Mouse (Mus musculus): ENCODE measurements at regions not wholly inside any gene's neighbourhood (a gene's known extent, or its start where the extent isn't known, plus 50 kb on each side); places are given as distances from the start of the nearest gene placed in this dataset.
A peak's percentile ranks its signal among the peaks of the same experiment; 100 is the strongest.

DNA sequence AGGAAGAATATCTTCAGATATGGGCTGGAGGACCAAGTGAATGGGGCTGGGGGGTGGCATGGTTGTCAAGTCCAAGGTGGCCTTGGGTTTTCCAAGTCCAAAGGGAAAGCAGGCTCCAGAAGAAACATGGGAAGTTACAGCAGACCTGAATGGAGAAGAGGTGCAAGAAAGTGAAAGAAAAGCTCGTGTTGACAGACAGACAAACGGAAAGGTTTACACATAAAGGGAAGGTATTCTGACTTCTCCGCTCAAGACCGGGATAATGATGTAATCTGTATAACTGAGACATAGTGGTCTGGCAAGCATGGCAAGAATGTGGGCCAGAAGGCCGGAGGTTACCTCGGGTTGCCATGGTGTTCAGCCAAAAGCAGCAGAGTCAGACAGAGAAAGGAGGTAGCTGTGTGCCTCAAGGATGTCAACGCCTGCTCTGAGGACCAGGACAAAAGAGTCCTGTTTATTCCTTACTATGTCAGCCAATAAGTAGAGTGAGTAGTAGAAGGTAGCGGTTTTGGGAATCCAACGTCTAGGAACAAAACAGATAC is 50.8 kb upstream of the Elk3 start:
- ATAC-seq (ENCODE audit: poor library complexity, severe bottlenecking), result no peak

DNA sequence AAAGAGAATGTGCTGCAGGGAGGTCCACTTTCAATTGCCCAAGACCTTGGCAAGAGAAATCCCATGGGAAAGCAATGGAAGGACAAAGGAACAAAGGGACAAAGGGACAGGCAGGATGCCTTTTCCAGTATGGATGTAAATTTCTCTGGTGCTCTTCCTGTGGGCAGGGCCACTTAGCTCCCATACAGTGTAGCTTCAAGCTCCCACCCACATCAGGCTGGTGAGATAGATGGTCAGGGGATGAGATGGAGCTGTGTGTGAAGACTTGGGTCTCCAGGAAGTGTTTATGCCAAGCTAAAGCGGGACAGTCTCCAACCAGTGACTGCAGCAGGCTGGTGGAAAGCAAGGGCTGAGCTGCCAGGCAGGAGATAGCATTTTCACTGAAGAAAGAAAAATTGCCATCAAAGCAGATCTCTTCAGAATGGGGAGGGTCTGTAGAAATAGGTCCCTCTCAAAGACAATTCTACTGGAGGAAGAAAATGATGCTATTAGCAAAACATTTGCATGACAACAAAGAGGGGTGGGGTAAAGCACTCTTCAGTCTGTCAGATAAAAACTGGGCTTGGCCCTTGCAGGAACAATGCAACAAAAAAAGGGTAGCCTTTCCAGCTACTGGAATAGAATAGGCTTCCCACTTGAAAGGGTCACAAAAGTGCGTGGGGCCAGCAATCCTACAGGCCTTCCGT is 53.3 kb upstream of the Elk3 start:
- no peak for ATAC-seq (ENCODE audit: poor library complexity, severe bottlenecking)

DNA sequence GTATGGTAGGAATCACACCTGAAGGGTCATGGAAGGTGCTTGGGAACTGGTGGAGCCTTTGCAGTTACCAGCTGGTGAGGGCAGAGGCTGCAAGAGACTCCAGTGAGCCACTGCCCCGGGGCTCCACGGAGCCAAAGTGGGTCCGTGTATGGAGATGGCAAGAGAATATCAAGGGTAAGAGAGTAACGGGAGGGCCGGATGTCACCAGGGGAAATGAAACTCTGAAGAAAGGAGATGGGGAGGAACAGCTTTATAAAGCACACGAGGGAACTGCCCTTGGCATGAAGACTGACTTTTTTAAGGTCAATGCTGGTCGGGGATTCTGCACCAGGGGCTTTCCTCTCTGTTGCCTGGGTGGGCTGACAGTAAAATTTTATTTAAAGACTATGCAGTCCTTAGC is 53.9 kb upstream of the Elk3 start:
- peak; percentile 92 for ATAC-seq (ENCODE audit: poor library complexity, severe bottlenecking)

DNA sequence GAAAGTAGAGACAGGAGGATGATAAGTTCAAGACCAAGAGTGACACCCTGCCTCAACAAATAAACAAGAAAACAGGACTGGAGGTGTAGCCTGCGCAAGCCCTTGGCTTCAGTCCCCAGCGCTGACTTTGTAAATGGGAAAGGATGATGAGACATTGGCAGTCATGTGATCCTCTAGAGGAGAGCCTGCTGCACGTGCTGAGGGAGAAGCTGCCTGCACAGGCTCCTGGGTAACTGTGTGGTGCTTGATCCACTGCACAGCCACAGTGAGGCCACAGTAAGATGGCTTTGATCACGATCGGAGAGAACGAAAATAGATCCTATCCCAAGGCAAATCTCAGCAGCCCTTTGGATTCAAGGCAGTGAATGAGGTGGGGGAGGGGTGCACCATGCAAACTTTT is 54.4 kb upstream of the Elk3 start:
- peak; percentile 18; the same call in 1 of the 2 replicates for ATAC-seq (ENCODE audit: poor library complexity, severe bottlenecking)

DNA sequence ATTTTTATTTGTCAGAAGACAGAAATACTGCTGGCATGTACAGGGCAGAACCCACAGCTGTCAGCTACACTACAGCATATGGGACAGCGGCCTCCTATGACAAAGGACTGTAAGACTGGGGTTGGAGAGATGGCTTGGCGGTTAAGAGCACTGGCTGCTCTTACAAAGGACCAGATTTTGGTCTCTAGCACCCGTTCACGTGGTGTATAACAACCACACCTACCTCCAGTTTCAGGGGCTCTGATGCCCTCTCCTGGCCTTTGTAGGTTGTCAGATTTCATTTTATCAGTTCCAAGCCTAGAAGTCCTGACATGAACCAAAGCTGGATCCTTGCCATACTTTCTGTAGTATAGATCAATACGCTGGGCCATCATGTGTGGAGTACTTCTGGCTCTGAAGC is 54.9 kb upstream of the Elk3 start:
- ATAC-seq (ENCODE audit: poor library complexity, severe bottlenecking), result no peak

DNA sequence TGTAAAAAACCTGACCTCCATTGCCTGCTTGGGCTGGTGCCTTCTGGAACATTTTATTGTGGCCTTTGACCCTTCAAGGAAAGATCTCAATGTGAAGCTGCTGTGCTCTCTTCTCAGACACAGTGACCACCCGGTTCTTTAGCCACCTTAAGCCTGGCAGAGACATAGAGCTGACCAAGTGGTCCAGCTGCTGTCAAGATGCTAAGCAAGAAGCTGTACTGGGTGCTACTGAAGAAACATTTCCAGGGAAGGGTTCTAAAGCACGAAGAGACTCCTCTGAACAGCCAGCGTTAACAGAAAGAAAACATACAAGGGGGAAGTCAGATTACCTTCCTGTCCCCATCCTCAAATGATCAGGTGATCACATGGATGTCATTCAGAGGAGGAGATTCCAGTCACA is 58.8 kb upstream of the Elk3 start:
- no peak for ATAC-seq (ENCODE audit: poor library complexity, severe bottlenecking)

DNA sequence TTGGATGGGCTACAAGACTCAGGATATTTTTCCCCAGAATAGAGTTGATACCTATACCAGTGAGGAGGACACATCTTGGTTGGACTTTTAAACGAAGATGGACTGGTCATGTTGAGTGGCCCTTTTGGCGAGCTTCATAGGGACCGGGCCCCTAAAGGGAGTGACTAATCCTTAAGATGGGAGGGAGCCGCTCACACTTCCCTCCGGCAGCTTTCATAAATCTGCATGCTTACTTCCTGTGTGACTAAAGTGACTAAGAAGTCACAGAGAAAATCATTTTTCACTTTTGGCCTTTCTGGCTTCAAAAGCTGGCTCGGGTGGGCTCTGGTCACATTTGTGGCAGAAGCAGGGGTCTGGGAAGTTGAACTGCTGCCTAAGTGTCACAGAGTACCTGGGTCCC is 59.4 kb upstream of the Elk3 start:
- peak; percentile 65 for ATAC-seq (ENCODE audit: poor library complexity, severe bottlenecking)

DNA sequence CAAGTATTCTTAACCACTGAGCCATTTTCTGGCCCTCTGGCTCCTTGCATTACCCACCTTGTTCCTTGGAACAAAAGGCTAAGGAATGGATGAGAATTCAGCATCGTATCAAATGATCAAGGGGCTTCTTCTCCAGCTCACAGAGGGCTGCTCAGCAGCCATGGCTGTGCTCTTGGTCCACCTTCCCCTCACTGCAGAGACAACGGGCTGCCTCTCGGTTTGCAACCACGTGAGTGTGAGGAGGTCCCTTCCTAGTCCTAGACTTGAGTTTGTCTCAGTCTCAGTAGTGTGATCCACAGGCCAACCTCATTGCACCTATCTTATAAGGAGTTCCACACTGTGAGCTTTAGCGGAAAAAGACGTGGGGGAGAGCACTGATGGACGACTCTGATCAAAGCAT is 61.3 kb upstream of the Elk3 start:
- no peak for ATAC-seq (ENCODE audit: poor library complexity, severe bottlenecking)

DNA sequence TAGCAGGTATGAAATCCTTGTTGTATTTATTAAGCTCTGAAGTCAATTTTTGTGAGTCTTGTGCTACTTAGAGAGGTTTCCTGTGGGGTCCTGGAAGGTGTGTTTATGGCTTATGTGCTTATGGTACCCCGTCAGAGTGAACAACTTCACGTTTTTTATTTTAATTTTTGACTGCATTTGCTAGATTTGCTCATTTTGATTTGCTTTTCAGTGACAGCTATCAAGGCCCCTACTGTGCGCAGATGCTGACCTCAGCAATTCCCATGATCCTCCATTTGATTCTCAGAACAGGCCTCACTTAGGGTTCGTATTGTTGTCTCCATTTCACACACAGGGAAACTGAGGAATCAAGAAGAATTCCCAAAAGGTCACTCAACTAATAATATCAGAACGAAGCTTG is 62.3 kb upstream of the Elk3 start:
- ATAC-seq (ENCODE audit: poor library complexity, severe bottlenecking), result no peak

DNA sequence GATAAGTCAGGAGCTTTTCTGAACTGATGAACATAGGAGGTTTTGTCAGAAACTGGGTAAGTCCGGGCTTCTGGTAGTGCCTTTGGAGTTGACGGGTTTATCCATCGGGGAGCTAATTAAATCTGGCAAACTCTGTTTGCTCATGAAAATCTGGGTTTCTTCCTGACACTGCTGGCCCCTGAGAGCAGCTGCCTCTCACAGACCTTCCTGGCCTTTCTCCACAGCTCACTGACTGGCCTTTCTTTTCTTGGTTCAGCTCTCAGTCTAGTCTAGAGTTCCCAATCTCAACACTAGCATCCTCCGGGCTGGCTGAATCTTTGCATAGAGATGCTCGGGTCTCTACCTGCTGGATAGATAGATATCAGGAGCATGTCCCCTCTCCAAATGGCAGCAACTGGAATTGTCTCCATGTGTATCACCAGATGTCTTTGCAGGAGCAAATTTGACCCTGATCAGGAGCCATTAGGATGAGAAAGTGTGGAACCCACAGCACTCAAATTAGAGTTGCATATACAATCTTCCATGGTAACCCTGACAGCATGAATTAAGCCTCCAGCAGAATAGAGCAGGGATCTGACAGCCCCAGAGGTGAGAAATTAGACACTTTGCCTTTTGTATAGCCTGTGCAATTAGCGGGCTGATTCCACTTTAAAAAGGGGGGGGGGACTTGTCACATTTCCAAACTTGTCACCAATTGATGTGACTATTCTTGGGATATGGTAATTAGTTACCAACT is 63.2 kb upstream of the Elk3 start:
- no peak for ATAC-seq (ENCODE audit: poor library complexity, severe bottlenecking)

DNA sequence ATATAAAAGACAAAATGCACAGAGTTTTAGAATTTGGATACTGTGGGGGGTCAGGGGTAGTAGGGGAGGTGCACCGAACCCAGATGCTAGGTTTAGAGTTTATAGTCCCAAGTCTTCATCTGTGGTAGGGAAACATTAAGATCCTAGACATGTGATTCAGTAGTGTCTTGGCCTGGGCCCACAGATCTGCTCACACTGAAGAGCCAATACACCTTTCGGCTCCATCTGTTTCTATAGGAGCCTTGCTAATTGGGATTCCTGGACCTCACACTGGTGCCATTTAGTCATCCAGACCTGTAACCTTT is 63.7 kb upstream of the Elk3 start:
- ATAC-seq (ENCODE audit: poor library complexity, severe bottlenecking), result no peak

DNA sequence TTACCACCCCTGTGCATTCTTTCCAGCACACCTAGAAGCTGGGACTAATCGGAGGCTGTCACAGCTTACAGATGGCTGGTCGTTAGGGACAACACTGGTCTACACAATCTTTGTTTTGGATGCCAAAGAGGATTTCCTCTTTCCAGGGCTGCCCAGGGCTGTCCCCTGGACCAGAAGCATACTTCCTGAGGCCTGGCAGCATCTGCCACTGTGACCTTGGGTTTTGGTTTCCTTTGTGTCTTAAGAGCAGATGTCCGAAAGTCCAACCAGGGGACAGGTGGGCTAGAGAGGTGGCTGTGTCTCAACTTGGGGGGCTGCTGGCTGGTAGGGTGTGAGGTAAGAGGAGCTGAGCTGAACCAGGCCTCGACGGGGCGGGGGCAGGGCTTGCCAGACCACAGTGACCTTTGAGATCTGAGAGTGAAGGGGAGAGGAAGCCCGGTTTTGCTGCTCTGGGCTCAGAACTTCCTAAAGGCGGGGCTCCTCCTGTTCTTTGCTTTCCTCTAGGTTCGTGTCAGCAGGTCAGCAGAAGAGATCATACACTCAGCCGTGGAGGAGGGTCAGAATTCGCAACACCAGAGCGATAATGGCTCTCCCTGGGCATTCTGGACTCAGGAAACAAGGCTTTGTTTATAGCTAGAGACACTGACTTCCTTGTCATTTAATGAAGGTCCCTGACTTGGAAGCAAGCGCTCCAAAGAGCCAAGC is 64.2 kb upstream of the Elk3 start:
- ATAC-seq (ENCODE audit: poor library complexity, severe bottlenecking), result peak; percentile 83

DNA sequence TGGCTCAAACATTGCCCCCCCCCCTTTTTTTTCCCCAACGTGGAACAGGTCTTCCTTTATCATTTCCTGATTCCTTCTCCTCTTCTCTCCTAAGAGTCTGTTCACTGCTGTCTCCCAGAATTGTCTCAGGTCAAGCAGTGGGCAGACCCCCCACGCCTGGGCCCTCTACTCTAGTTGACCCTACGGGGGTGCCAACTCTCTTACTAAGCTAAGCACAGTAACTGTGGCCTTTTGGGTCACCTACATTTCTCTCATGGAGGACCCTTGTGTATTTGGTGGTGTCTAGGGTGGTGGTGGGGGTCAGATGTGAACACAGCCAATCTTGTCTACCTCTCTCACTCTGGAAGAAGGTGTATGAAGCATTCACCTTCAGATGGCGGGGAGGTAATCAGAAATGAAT is 64.8 kb upstream of the Elk3 start:
- ATAC-seq (ENCODE audit: poor library complexity, severe bottlenecking), result no peak

DNA sequence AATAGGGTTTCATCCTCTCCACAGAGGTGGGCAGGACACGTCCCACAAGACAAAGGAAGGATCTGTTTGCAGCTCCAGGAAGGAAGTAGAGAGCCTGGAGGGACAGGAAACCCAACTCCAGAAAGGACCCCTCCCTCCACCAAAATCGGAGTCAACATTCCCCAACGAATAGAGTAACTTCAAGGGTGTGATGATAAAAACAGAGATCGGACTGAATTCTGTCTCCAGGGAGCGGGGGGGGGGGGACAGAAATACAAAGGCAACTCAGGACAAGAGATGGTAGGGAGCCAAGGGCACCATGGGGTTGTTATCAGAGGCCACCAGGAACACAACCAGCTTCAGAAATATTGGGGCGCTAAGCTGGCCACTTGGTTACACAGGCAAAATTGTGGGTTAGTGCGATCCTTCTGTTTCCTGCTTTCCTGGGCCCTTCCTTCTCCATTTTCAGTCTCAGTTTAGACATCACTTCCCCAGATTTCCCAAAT is 65.6 kb upstream of the Elk3 start:
- 0 out of 2 replicates have a peak, but pooled peaks have one; percentile 16 for ATAC-seq (ENCODE audit: poor library complexity, severe bottlenecking)

DNA sequence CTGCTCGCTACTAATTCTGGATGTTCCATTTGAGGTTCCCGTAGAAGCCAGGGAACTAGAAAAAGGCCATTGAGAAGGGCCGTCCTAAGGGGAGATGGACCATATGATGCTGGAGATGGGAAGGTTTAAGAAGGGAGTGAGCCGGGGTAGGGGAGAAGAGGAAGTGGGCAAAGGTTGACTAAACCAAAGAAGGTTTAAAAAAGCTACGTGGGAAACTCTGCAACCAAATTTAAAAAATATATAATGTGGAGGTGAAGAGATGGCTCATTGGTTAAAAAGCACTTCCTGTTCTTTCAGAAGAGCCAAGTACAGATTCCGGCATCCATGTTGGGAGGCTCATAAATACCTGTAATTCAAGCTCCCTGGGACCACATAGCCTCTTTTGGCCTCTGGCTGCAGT is 63.9 kb upstream of the Lta4h start:
- no peak for ATAC-seq (ENCODE audit: poor library complexity, severe bottlenecking)

DNA sequence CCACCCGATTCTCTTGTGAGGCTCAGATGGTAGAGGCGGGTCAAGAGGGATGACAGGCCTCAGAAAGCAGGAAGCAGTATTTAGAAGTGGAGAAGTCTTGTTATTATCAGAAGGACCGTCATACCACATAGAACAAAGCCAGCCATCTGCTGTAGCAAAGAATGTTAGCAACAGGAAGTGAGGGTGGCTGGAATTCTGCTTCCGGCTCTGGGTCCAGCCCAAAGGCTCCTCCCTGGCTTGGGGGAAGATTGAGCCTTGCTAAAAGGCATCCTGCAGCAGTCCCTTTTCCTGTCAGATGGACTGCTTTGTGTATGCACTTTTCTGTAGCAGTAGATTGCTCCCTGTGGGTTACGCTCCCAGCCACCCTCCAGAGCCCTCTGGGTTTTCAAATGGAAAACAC is 61.9 kb upstream of the Lta4h start:
- ATAC-seq (ENCODE audit: poor library complexity, severe bottlenecking), result no peak

DNA sequence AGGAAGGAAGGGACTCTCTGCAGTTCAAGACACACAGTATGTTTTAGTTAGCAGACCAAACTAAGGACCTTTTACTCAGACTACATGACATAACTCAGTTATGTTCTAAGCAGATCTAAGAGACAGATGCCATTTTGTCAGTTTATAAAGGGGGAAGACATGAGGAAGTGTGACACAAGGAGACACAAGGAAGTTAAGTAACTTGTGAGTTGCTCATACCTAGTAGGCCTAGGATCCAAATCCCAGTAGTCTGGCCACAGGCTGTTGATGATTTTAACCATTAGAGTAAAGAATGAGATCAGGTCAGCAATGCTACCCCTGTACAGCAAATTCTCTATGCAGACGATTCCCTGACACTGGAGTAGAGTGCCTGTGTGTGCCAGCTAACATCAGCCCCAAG is 59.3 kb upstream of the Lta4h start:
- no peak for ATAC-seq (ENCODE audit: poor library complexity, severe bottlenecking)

DNA sequence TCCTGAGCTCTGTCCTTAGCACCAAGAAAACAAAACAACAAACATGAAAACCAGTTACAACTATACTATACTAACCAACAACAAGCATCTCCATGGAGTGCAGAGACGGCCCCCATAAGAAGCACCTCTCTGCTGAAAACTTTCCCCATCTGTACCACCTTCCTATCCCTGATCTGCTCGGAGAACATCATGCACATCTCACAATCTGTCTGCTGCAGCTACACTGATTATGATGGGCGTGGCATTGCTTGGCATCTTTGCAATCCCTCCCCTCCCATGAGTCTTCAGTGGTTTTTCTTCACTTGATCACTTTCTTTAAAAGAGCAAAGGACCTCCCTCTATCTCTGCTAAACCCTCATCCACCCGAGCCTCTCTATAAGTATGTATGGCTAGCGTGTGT is 55.5 kb upstream of the Lta4h start:
- ATAC-seq (ENCODE audit: poor library complexity, severe bottlenecking), result no peak

DNA sequence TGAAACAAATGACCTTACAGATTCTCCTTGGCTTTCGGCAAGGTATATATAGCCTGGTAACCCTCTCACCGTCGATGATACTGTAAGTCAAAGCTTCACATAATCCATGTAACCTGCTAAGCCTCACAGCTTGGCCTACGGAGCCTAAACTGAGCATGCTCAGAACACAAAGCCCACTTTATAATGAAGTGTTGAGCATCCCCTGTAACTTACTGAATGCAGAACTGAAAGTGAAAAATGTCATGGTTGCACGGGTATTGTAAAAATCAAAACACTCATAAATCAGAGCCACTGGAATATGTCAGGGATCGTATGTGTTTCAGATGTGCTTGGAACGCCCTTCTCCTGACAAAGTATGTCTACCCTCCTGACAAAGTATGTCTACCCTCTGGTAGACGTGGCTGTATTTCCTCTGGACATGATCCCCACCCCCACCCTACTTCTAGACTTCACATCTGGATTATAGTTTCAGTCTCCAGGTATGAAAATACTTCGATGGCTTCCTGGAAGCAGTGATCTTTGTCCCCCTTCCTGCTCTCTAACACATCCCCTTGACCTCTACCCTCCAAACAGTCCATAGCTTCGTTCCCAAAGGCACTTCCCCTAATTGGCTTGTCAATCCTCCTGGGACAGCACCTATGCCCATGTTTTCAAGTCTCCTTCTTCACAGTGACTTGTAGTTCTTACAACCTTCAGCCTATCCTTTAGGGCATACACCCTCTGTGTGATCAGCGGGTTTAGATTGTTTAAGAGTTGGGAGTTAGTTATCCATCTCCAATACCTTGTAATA is 54.5 kb upstream of the Lta4h start:
- no peak for ATAC-seq (ENCODE audit: poor library complexity, severe bottlenecking)

DNA sequence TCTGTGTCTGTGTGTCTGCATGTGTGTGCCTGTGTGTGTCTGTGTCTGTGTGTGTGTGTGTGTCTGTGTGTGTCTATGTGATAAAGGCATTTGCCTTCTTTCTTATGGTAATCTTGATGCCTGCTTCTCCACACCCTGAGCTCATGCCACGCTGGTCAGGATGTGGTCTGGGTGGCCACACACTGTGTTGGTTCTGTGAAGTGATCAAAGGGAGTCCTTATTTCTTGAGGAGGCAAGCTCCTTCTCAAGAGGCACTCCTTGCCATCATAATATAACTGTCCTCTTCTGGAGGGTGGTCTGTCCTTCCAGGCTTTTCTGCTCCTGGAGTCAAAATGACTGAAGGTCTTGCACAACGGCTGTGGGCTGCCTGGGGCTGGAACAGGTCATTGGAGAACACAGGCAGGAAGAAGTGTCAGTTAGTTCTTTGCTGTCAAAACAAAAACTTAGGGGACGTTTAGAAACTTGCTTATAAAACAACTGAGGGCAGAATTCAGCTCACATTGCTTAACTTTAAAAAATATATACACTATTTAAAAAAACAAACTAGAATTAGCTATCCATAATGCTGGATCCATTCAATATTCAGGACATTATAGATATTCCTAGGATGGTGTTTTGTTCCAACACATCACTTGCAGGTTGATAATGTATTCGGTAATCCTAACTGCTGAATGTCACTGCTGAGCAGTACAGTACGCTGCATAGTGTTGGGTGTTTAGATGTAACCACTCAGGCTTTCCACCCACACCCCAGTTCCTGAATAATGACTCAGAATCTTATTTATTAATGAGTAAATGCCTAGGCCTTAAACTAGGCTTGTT is 50.3 kb upstream of the Lta4h start:
- peak; percentile 80 for ATAC-seq (ENCODE audit: poor library complexity, severe bottlenecking)
